Mouse (Mus musculus): ENCODE data around the gene Nfic. TPM values are rescaled to one million over a fixed set of nuclear protein-coding genes. Genes with fewer than 3 reads are reported as not detected.

Gene Nfic
- total and polyA plus RNA-seq, 3 experiments = 2.0 to 9.7 TPM; not detected in 1

DNA sequence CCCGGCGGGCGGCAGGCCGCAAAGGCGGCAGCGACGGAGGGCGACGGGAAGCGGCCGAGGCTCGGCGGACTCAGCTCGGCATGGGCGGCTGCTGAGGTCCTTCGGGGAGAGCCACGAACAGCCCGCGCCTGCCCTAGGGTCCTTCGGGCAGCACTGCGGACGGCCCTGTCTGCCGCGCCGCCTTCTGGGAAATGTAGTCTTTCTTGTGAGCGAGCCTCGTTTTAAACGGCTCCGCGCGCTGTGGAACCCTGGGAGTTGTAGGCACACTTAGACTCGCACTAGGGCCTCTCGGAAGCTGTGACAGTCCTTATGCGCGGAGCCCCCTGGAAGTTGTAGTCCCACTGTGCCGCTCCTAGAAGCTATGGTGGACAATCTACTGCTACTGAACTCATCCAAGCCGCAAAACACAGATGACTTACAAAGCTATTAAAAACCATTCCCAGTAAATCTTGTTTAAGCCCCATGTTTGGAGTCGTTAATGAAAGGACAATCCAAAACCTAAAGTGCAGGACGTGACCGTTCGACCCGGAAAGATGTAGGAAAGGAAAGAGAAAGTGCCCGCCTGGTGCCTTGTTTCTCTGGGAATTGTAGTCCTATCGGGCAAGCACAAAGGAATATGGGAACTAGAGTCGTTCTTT is 40.9 kb upstream of the Nfic start, which contains the start of gene Ncln (continued):
- TF ChIP-seq NRF1 (IDR thresholded peaks at IDR 0.05; ENCODE audit: insufficient read depth, low read depth, low read length, poor library complexity, severe bottlenecking) = peak; percentile 61
- TF ChIP-seq MYC (IDR thresholded peaks at IDR 0.05; ENCODE audit: low read depth, low read length) = no peak
- TF ChIP-seq ZNF384 (IDR thresholded peaks at IDR 0.05; ENCODE audit: low read depth, low read length) = no peak
- peak; percentile 43; the same call in 1 of the 2 replicates for TF ChIP-seq MAZ (IDR thresholded peaks at IDR 0.05; ENCODE audit: low read depth, low read length)

DNA sequence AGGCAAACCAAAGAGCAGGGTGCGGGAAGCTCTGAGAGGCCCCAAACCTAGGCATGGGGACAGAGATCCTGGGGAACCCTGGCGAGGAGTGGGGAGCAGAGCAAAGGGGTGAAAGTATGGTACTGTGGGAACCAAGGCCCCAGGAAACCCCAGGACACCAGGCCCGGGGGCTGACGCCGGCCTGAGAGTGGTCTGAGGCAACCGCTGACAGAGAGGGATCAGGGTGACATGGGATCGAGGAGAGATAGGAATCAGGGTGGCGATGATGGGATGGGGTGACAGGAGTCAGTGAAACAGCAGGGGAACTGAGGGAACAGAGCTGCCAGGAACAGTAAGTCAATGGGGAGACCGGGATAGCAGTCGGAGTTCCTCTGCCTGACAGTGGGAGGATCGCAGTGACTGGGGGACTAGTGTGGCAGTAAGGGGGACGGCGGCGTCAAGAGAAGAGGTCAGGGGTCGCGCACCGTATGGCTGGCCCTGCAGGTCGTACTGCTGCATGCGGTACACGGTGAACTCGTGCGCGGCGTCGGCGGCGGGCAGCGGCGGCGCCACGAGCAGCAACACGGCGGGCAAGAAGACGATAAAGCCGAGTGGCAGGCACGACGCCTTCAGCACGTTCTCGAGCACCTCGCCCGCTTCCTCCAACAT is 40.3 kb upstream of the Nfic start:
- Histone ChIP-seq H3K79me2 (ENCODE audit: control insufficient read depth, insufficient read depth, low read length, poor library complexity) (peaks cover 29% of the 10 kb centered on the region), H3K27ac (ENCODE audit: control insufficient read depth, low read depth, low read length) (peak overlapping the region; percentile 54), H3K4me1 (ENCODE audit: control insufficient read depth in 1 of 2, insufficient read depth in 2 of 2, low read length in 2 of 2) (peaks cover 0 to 28% of the 10 kb centered on the region in 2 experiments; a peak in 3 of 4 replicates), H3K36me3 (ENCODE audit: control insufficient read depth in 1 of 2, insufficient read depth in 2 of 2, low read length in 2 of 2) (peaks cover 0 to 14% of the 10 kb centered on the region in 2 experiments; a peak in 3 of 4 replicates), H3K9ac (ENCODE audit: control insufficient read depth, low read depth, low read length, poor library complexity, severe bottlenecking) (peak overlapping the region; percentile 96), H3K4me3 (ENCODE audit: control insufficient read depth in 1 of 2, insufficient read depth in 1 of 2, low read depth in 2 of 2, low read length in 2 of 2) (peak overlapping the region; percentile 55 to 76), H3K27me3 (ENCODE audit: control insufficient read depth in 1 of 2, insufficient read depth in 2 of 2, low read length in 2 of 2) (no peaks in the 10 kb centered on the region), H3K9me3 (replicated peaks; ENCODE audit: insufficient read depth, low read length) (no peaks in the 10 kb centered on the region)
- DNase-seq (ENCODE audit: low read depth, low spot score) = no peak
- TF ChIP-seq MEF2A (IDR thresholded peaks at IDR 0.05; ENCODE audit: extremely low read depth, insufficient replicate concordance, low read depth, low read length, poor library complexity, severe bottlenecking) (no peak), EP300 (IDR thresholded peaks at IDR 0.05; ENCODE audit: low read depth in 1 of 2, low read length in 2 of 2) (no peak), ELF1 (IDR thresholded peaks at IDR 0.05; ENCODE audit: low read depth, low read length) (no peak), POLR2AphosphoS5 (IDR thresholded peaks at IDR 0.05; ENCODE audit: borderline replicate concordance, low read depth, low read length) (no peak), ZNF384 (IDR thresholded peaks at IDR 0.05; ENCODE audit: low read depth, low read length) (no peak), GATA1 (IDR thresholded peaks at IDR 0.05; ENCODE audit: low read depth, low read length) (no peak), POLR2A (IDR thresholded peaks at IDR 0.05; ENCODE audit: control insufficient read depth in 1 of 2, insufficient read depth in 1 of 2, low read depth in 1 of 2, low read length in 2 of 2, poor library complexity in 1 of 2) (peak in 1 of 2 experiments; percentile 65; a peak in 3 of 4 replicates), ZMIZ1 (IDR thresholded peaks at IDR 0.05; ENCODE audit: low read depth, low read length) (no peak), RAD21 (IDR thresholded peaks at IDR 0.05; ENCODE audit: low read depth, low read length) (no peak), SIN3A (IDR thresholded peaks at IDR 0.05; ENCODE audit: low read length) (no peak), MYC (IDR thresholded peaks at IDR 0.05; ENCODE audit: low read depth, low read length) (0 out of 2 replicates have a peak, but pooled peaks have one; percentile 27), MYB (IDR thresholded peaks at IDR 0.05; ENCODE audit: low read depth, low read length) (no peak), CHD1 (IDR thresholded peaks at IDR 0.05; ENCODE audit: low read depth, low read length) (0 out of 2 replicates have a peak, but pooled peaks have one; percentile 23), MAX (IDR thresholded peaks at IDR 0.05; ENCODE audit: low read length) (no peak), SMC3 (IDR thresholded peaks at IDR 0.05; ENCODE audit: low read depth, low read length) (no peak), ZKSCAN1 (IDR thresholded peaks at IDR 0.05; ENCODE audit: low read depth, low read length) (no peak), NELFE (IDR thresholded peaks at IDR 0.05; ENCODE audit: low read depth, low read length) (no peak), HCFC1 (IDR thresholded peaks at IDR 0.05; ENCODE audit: low read depth, low read length) (no peak), CTCF (IDR thresholded peaks at IDR 0.05 in 2 of 3, conservative IDR thresholded peaks at IDR 0.05 in 1 of 3; ENCODE audit: control insufficient read depth in 1 of 3, insufficient read depth in 1 of 3, low read depth in 2 of 3, low read length in 3 of 3, poor library complexity in 1 of 3, severe bottlenecking in 1 of 3) (no peak), MAFK (IDR thresholded peaks at IDR 0.05; ENCODE audit: borderline replicate concordance, low read depth, low read length) (no peak), USF2 (IDR thresholded peaks at IDR 0.05; ENCODE audit: borderline replicate concordance in 1 of 2, insufficient read depth in 1 of 2, low read depth in 1 of 2, low read length in 2 of 2) (no peak)

Data from MEL (cell line).